Mouse (Mus musculus) neural tube, embryonic 13.5 days (tissue): ENCODE results near the gene Adap2. TPM values are rescaled to one million over a fixed set of nuclear protein-coding genes. Genes with fewer than 3 reads are reported as not detected.
"Not testable (repeated sequence)": the region's sequence is repeated elsewhere in the genome, so short reads cannot be mapped to it uniquely, and the experiment has no call there.

ENCODE experiments used
- ATAC-seq: fragments of 200-750 bp; cut with Nextera tagmentation; 2 replicates; pipeline ENCODE4 v1.8.0; 2017; ENCODE audit warnings: low read depth, mild to moderate bottlenecking, moderate TSS enrichment, moderate library complexity
- H3K27ac ChIP-seq: fragments of 300-500 bp; sonication (generic); replicated peaks from 2 replicates; pipeline ENCODE4 v1.5.1; 2015; ENCODE audit warnings: moderate library complexity, mild to moderate bottlenecking, inconsistent platforms
- H3K27me3 ChIP-seq: fragments of 300-500 bp; sonication (generic); 2 replicates; pipeline ENCODE4 v1.6.1; 2015; ENCODE audit warnings: mild to moderate bottlenecking, inconsistent platforms
- H3K36me3 ChIP-seq: fragments of 300-500 bp; sonication (generic); 2 replicates; pipeline ENCODE4 v1.6.1; 2015; ENCODE audit warnings: mild to moderate bottlenecking, inconsistent platforms
- H3K4me1 ChIP-seq: fragments of 300-500 bp; sonication (generic); replicated peaks from 2 replicates; pipeline ENCODE4 v1.6.1; 2015; ENCODE audit warnings: inconsistent platforms
- H3K4me2 ChIP-seq: fragments of 300-500 bp; sonication (generic); 2 replicates; pipeline ENCODE4 v1.6.1; 2015; ENCODE audit warnings: inconsistent platforms, mild to moderate bottlenecking, moderate library complexity
- H3K4me3 ChIP-seq: fragments of 300-500 bp; sonication (generic); 2 replicates; pipeline ENCODE4 v1.5.1; 2015; ENCODE audit warnings: mild to moderate bottlenecking, inconsistent platforms
- H3K9ac ChIP-seq: fragments of 300-500 bp; sonication (generic); 2 replicates; pipeline ENCODE4 v1.6.1; 2015; ENCODE audit warnings: moderate library complexity, mild to moderate bottlenecking, inconsistent platforms
- H3K9me3 ChIP-seq: fragments of 300-500 bp; sonication (generic); 2 replicates; pipeline ENCODE4 v1.6.1; 2016; ENCODE audit warnings: inconsistent platforms
- WGBS: fragments of 180-500 bp; shearing (Covaris S2); methylation state at CpG from one replicate; pipeline ENCODE4 v1.1.7; 2015; 5-methylcytosine and 5-hydroxymethylcytosine counted together
- polyA plus RNA-seq: library from polyadenylated mRNA; unstranded; fragments of >200 nt; fragmentation: Nextera tagmentation; extraction: Ambion mirVana; gene quantifications from 2 replicates; pipeline ENCODE4 v1.2.1, GENCODE M21; 2015

Adap2 gene
- polyA plus RNA-seq, 1 experiment from 2014 or later = 3.9 TPM

- WGBS = 46% methylated on average over 12 of the region's 12 CpGs
- not testable (repeated sequence) for H3K27me3 ChIP-seq, H3K36me3 ChIP-seq, H3K27ac ChIP-seq, H3K9me3 ChIP-seq
- peak; percentile 40; the same call in 1 of the 2 replicates for ATAC-seq
- Histone ChIP-seq H3K4me2 (peak overlapping the region; percentile 57), H3K4me1 (0 out of 2 replicates have a peak, but pooled peaks cover 12% of the 10 kb centered on the region), H3K9ac (peak overlapping the region; percentile 62), H3K4me3 (peak overlapping the region; percentile 44)
Measured at GRCm38 (mm10) chr11:80183054-80183704, 29.3 kb downstream of the Adap2 start.

- no peaks in the 10 kb centered on the region for H3K9me3 ChIP-seq
- ATAC-seq = peak; percentile 75
- peak within 1 kb of the TSS; percentile 44 for H3K4me3 ChIP-seq
- 0 out of 2 replicates have a peak, but pooled peaks cover 12% of the 10 kb centered on the region for H3K4me1 ChIP-seq
- 2% methylated on average over 33 of the region's 33 CpGs for WGBS
- H3K27ac ChIP-seq = 0 out of 2 replicates have a peak within 1 kb of the TSS, but pooled peaks have one; percentile 9
- peak within 1 kb of the TSS; percentile 57 for H3K4me2 ChIP-seq
- H3K36me3 ChIP-seq = no peaks in the 10 kb centered on the region
- peak within 1 kb of the TSS; percentile 62 for H3K9ac ChIP-seq
- H3K27me3 ChIP-seq = peaks cover 6% of the 10 kb centered on the region; the same call in 1 of the 2 replicates
Measured at GRCm38 (mm10) chr11:80183705-80184255, 29.9 kb downstream of the Adap2 start, which contains the start of gene Rnf135. Rnf135 (plus strand) TSS chr11:80183851.

GRCm38 (mm10) chr11:80184531-80185071 lies 30.7 kb downstream of the Adap2 start:
- Histone ChIP-seq H3K4me2 (peak overlapping the region; percentile 57), H3K36me3 (no peaks in the 10 kb centered on the region), H3K27ac (no peak overlapping the region), H3K9ac (peak overlapping the region; percentile 62; the same call in 1 of the 2 replicates), H3K4me1 (0 out of 2 replicates have a peak, but pooled peaks cover 12% of the 10 kb centered on the region), H3K27me3 (peaks cover 6% of the 10 kb centered on the region; the same call in 1 of the 2 replicates), H3K4me3 (peak overlapping the region; percentile 44), H3K9me3 (no peaks in the 10 kb centered on the region)
- 92% methylated on average over 6 of the region's 6 CpGs for WGBS
- no peak for ATAC-seq

- not testable (repeated sequence) for H3K27ac ChIP-seq, H3K36me3 ChIP-seq, ATAC-seq, H3K9me3 ChIP-seq, H3K4me2 ChIP-seq, H3K4me3 ChIP-seq, H3K9ac ChIP-seq, H3K27me3 ChIP-seq
- 0 out of 2 replicates have a peak, but pooled peaks cover 12% of the 10 kb centered on the region for H3K4me1 ChIP-seq
- 47% methylated on average over 5 of the region's 5 CpGs for WGBS
Measured at GRCm38 (mm10) chr11:80185441-80185976, 31.6 kb downstream of the Adap2 start.

GRCm38 (mm10) chr11:80190280-80190679 lies 36.4 kb downstream of the Adap2 start:
- Histone ChIP-seq H3K27ac (no peak overlapping the region), H3K4me2 (no peak overlapping the region), H3K27me3 (no peaks in the 10 kb centered on the region), H3K4me1 (no peaks in the 10 kb centered on the region), H3K36me3 (peaks cover 6% of the 10 kb centered on the region; the same call in 1 of the 2 replicates), H3K9ac (no peak overlapping the region), H3K4me3 (no peak overlapping the region), H3K9me3 (no peaks in the 10 kb centered on the region)
- WGBS = 75% methylated on average over 4 of the region's 4 CpGs
- ATAC-seq = no peak

- Histone ChIP-seq H3K27ac (no peak overlapping the region), H3K9ac (no peak overlapping the region), H3K9me3 (no peaks in the 10 kb centered on the region), H3K4me1 (no peaks in the 10 kb centered on the region), H3K4me2 (no peak overlapping the region), H3K27me3 (no peaks in the 10 kb centered on the region), H3K36me3 (peaks cover 6% of the 10 kb centered on the region; the same call in 1 of the 2 replicates), H3K4me3 (no peak overlapping the region)
- WGBS = 72% methylated on average over 4 of the region's 4 CpGs
- no peak for ATAC-seq
Measured at GRCm38 (mm10) chr11:80193827-80194226, 39.9 kb downstream of the Adap2 start.

- Histone ChIP-seq H3K27me3 (no peaks in the 10 kb centered on the region), H3K9me3 (no peaks in the 10 kb centered on the region), H3K27ac (no peak overlapping the region), H3K4me1 (no peaks in the 10 kb centered on the region), H3K4me3 (no peak overlapping the region), H3K9ac (no peak overlapping the region), H3K4me2 (no peak overlapping the region), H3K36me3 (peaks cover 6% of the 10 kb centered on the region; the same call in 1 of the 2 replicates)
- WGBS = 89% methylated on average over 7 of the region's 7 CpGs
- ATAC-seq = no peak
Measured at GRCm38 (mm10) chr11:80196351-80196750, 42.4 kb downstream of the Adap2 start.

- no peak for ATAC-seq
- Histone ChIP-seq H3K9ac (no peak overlapping the region), H3K4me1 (no peaks in the 10 kb centered on the region), H3K27ac (no peak overlapping the region), H3K4me2 (no peak overlapping the region), H3K9me3 (no peaks in the 10 kb centered on the region), H3K4me3 (no peak overlapping the region), H3K36me3 (peaks cover 4% of the 10 kb centered on the region; the same call in 1 of the 2 replicates), H3K27me3 (no peaks in the 10 kb centered on the region)
- 86% methylated on average over 3 of the region's 3 CpGs for WGBS
Measured at GRCm38 (mm10) chr11:80199316-80199715, 45.4 kb downstream of the Adap2 start.

- H3K4me1 ChIP-seq = no peaks in the 10 kb centered on the region
- ATAC-seq = no peak
- no peak overlapping the region for H3K27ac ChIP-seq
- no peak overlapping the region for H3K4me2 ChIP-seq
- no peaks in the 10 kb centered on the region for H3K27me3 ChIP-seq
- H3K9me3 ChIP-seq = no peaks in the 10 kb centered on the region
- WGBS = 94% methylated on average over 2 of the region's 2 CpGs
- H3K36me3 ChIP-seq = no peaks in the 10 kb centered on the region
- H3K9ac ChIP-seq = no peak overlapping the region
- no peak overlapping the region for H3K4me3 ChIP-seq
Measured at GRCm38 (mm10) chr11:80199773-80200172, 45.9 kb downstream of the Adap2 start.

GRCm38 (mm10) chr11:80200326-80200725 lies 46.4 kb downstream of the Adap2 start:
- Histone ChIP-seq H3K36me3 (no peaks in the 10 kb centered on the region), H3K4me1 (no peaks in the 10 kb centered on the region), H3K27ac (no peak overlapping the region), H3K9me3 (no peaks in the 10 kb centered on the region), H3K27me3 (no peaks in the 10 kb centered on the region), H3K4me3 (no peak overlapping the region), H3K9ac (no peak overlapping the region), H3K4me2 (no peak overlapping the region)
- no peak for ATAC-seq
- WGBS = 72% methylated on average over 1 of the region's 1 CpGs

- H3K27ac ChIP-seq = no peak overlapping the region
- no peak overlapping the region for H3K4me2 ChIP-seq
- no peaks in the 10 kb centered on the region for H3K9me3 ChIP-seq
- no peak for ATAC-seq
- no peak overlapping the region for H3K4me3 ChIP-seq
- 79% methylated on average over 6 of the region's 6 CpGs for WGBS
- no peaks in the 10 kb centered on the region for H3K27me3 ChIP-seq
- H3K9ac ChIP-seq = no peak overlapping the region
- H3K4me1 ChIP-seq = no peaks in the 10 kb centered on the region
- H3K36me3 ChIP-seq = no peaks in the 10 kb centered on the region
Measured at GRCm38 (mm10) chr11:80202296-80202695, 48.4 kb downstream of the Adap2 start.

- Histone ChIP-seq H3K9me3 (no peaks in the 10 kb centered on the region), H3K4me3 (no peak overlapping the region), H3K27ac (no peak overlapping the region), H3K27me3 (no peaks in the 10 kb centered on the region), H3K36me3 (no peaks in the 10 kb centered on the region), H3K4me1 (0 out of 2 replicates have a peak, but pooled peaks cover 3% of the 10 kb centered on the region), H3K9ac (no peak overlapping the region), H3K4me2 (no peak overlapping the region)
- no peak for ATAC-seq
- 69% methylated on average over 3 of the region's 3 CpGs for WGBS
Measured at GRCm38 (mm10) chr11:80204037-80204436, 50.1 kb downstream of the Adap2 start.
